Mouse (Mus musculus) mouse embryonic stem cell (cell line): ENCODE data around the gene Slc9a9.

Experiments used
- in situ Hi-C, 2 experiments: fragments of 300-500 bp; cut with MboI; formaldehyde crosslinking; loops; 1 replicate in 1 of 2; 3 replicates in 1 of 2; pipeline ENCODE4 v1.14.3; 2019 to 2020; ENCODE audit warnings: low sequenced_read_pairs in 2 of 2, low pct_unique_long_range_greater_than_20kb in 1 of 2, mixed read lengths in 1 of 2; ENCODE audit not compliant: unreplicated experiment in 1 of 2

Slc9a9 gene

GRCm38 (mm10) chr9:94869023-94869799, 199.5 kb downstream of the Slc9a9 start:
- in situ Hi-C loops: no loop called here

- in situ Hi-C loops: no loop called here
Measured at GRCm38 (mm10) chr9:94882517-94882916, 212.8 kb downstream of the Slc9a9 start.

- in situ Hi-C loops: no loop called here
Measured at GRCm38 (mm10) chr9:94883435-94883834, 213.7 kb downstream of the Slc9a9 start.

- in situ Hi-C loops: no loop called here
Measured at GRCm38 (mm10) chr9:94885151-94885550, 215.4 kb downstream of the Slc9a9 start.

- in situ Hi-C loops: no loop called here
Measured at GRCm38 (mm10) chr9:94889647-94890046, 219.9 kb downstream of the Slc9a9 start.

- in situ Hi-C loops: no loop called here
Measured at GRCm38 (mm10) chr9:94895882-94896281, 226.2 kb downstream of the Slc9a9 start.

- in situ Hi-C loops: no loop called here
Measured at GRCm38 (mm10) chr9:94904180-94904579, 234.5 kb downstream of the Slc9a9 start.

GRCm38 (mm10) chr9:94907020-94907610, 237.4 kb downstream of the Slc9a9 start:
- in situ Hi-C loops: no loop called here

GRCm38 (mm10) chr9:94912071-94912470, 242.4 kb downstream of the Slc9a9 start:
- in situ Hi-C loops: no loop called here

- in situ Hi-C loops: no loop called here
Measured at GRCm38 (mm10) chr9:94922062-94922461, 252.4 kb downstream of the Slc9a9 start.

GRCm38 (mm10) chr9:94925845-94926244, 256.1 kb downstream of the Slc9a9 start:
- in situ Hi-C loops: no loop called here

- in situ Hi-C loops: no loop called here
Measured at GRCm38 (mm10) chr9:94927101-94927500, 257.4 kb downstream of the Slc9a9 start.

GRCm38 (mm10) chr9:94945569-94946135, 275.9 kb downstream of the Slc9a9 start:
- in situ Hi-C loops: no loop called here

GRCm38 (mm10) chr9:94947246-94947645, 277.5 kb downstream of the Slc9a9 start:
- in situ Hi-C loops: no loop called here

GRCm38 (mm10) chr9:94950676-94951075, 281.0 kb downstream of the Slc9a9 start:
- in situ Hi-C loops: no loop called here

GRCm38 (mm10) chr9:94955645-94956044, 285.9 kb downstream of the Slc9a9 start:
- in situ Hi-C loops: no loop called here

- in situ Hi-C loops: no loop called here
Measured at GRCm38 (mm10) chr9:94958382-94958781, 288.7 kb downstream of the Slc9a9 start.

- in situ Hi-C loops: no loop called here
Measured at GRCm38 (mm10) chr9:94968596-94969120, 298.9 kb downstream of the Slc9a9 start.

GRCm38 (mm10) chr9:94969131-94969530, 299.4 kb downstream of the Slc9a9 start:
- in situ Hi-C loops: no loop called here

GRCm38 (mm10) chr9:94972021-94972420, 302.3 kb downstream of the Slc9a9 start:
- in situ Hi-C loops: no loop called here
